In the genomic region with DNA sequence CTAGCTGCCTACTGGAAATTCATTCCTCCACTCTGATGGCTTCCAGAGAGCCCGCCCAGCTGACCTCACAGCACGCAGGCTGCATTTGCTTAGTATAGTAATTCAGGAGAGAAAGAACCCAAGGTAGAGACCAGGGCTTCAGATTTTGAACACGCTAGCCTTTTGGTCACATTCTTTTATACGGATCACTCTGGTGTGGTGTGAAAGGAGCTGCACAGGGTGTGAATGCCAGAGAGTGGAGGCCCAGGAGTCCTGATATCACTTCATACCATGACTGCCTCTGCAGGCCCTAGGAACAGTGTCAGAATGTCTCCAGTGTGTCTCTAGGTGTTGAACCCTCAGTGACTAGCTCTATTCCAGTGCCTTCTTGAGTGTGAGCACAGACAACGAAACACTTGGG, we compare ENCODE assay signal across 23 mouse cellular contexts.
DNase-seq lines count a peak whose midpoint lies in the region; ATAC-seq and TF ChIP-seq lines count a peak whose summit lies in the region.
"Had no signal": no experiment of that assay in that cellular context is flagged by ENCODE, and none has a peak within 500 bp of the region (broad histone marks: within the 10 kb centered on the region; RNA-seq: fewer than 3 reads in every experiment).

No protein-coding gene starts in this region.

- H3K27ac ChIP-seq in kidney, embryonic 14.5 days (ENCODE audit: low read depth, low read length) = peak overlapping the region; percentile 96
- no peak overlapping the region for H3K27ac ChIP-seq in midbrain, embryonic 11.5 days (ENCODE audit: low read depth, low read length)
- no peak overlapping the region for H3K27ac ChIP-seq in midbrain, postnatal 0 days (ENCODE audit: low read depth, low read length)
- H3K27ac ChIP-seq in embryonic facial prominence, embryonic 14.5 days (replicated peaks; ENCODE audit: low read depth, low read length) = peak overlapping the region; percentile 50; the same call in 1 of the 2 replicates
- peak overlapping the region; percentile 65; the same call in 1 of the 2 replicates for H3K27ac ChIP-seq in limb, embryonic 13.5 days
- H3K27ac ChIP-seq: hindbrain, embryonic 14.5 days; lung, embryonic 15.5 days had no signal

- H3K4me3 ChIP-seq in kidney, embryonic 14.5 days (ENCODE audit: low read length) = no peak overlapping the region
- H3K4me3 ChIP-seq in midbrain, embryonic 11.5 days (ENCODE audit: low read depth, low read length) = no peak overlapping the region
- no peak overlapping the region for H3K4me3 ChIP-seq in midbrain, postnatal 0 days (ENCODE audit: low read depth, low read length)
- H3K4me3 ChIP-seq in embryonic facial prominence, embryonic 14.5 days (ENCODE audit: low read depth, low read length) = no peak overlapping the region
- H3K4me3 ChIP-seq in limb, embryonic 13.5 days = no peak overlapping the region
- H3K4me3 ChIP-seq: lung, embryonic 15.5 days; midbrain, embryonic 13.5 days had no signal

- no peak for TF ChIP-seq CTCF in midbrain, postnatal 0 days (IDR thresholded peaks at IDR 0.05)

- H3K4me1 ChIP-seq in kidney, embryonic 14.5 days (ENCODE audit: control insufficient read depth, insufficient read depth, low read length) = peaks cover 58% of the 10 kb centered on the region
- peaks cover 42% of the 10 kb centered on the region for H3K4me1 ChIP-seq in midbrain, embryonic 11.5 days (ENCODE audit: control insufficient read depth, insufficient read depth, low read length)
- H3K4me1 ChIP-seq in midbrain, postnatal 0 days (ENCODE audit: insufficient read depth, low read length) = peaks cover 14% of the 10 kb centered on the region; the same call in 1 of the 2 replicates
- H3K4me1 ChIP-seq in embryonic facial prominence, embryonic 14.5 days (ENCODE audit: control insufficient read depth, insufficient read depth, low read length) = peaks cover 34% of the 10 kb centered on the region
- H3K4me1 ChIP-seq in limb, embryonic 13.5 days = peaks cover 59% of the 10 kb centered on the region

- H3K9me3 ChIP-seq in kidney, embryonic 14.5 days (ENCODE audit: control insufficient read depth, low read length) = no peaks in the 10 kb centered on the region
- H3K9me3 ChIP-seq in midbrain, embryonic 11.5 days (ENCODE audit: control insufficient read depth, low read length) = no peaks in the 10 kb centered on the region
- H3K9me3 ChIP-seq in midbrain, postnatal 0 days (ENCODE audit: low read length) = no peaks in the 10 kb centered on the region
- no peaks in the 10 kb centered on the region for H3K9me3 ChIP-seq in embryonic facial prominence, embryonic 14.5 days (ENCODE audit: control insufficient read depth, low read length)
- no peaks in the 10 kb centered on the region for H3K9me3 ChIP-seq in limb, embryonic 13.5 days
- H3K9me3 ChIP-seq: lung, embryonic 15.5 days; midbrain, embryonic 13.5 days had no signal

- 70% methylated on average over 5 of the region's 5 CpGs for WGBS in kidney, embryonic 14.5 days
- 94% methylated on average over 5 of the region's 5 CpGs for WGBS in midbrain, embryonic 11.5 days
- 92% methylated on average over 5 of the region's 5 CpGs for WGBS in midbrain, postnatal 0 days
- 91% methylated on average over 5 of the region's 5 CpGs for WGBS in embryonic facial prominence, embryonic 14.5 days
- WGBS in limb, embryonic 13.5 days = 77% methylated on average over 5 of the region's 5 CpGs

- intact Hi-C loops in gastrocnemius, postnatal 36 days (cut with DNase I) = no loop called here

- no peak overlapping the region for H3K9ac ChIP-seq in kidney, embryonic 14.5 days (ENCODE audit: low read depth, low read length)
- no peak overlapping the region for H3K9ac ChIP-seq in midbrain, embryonic 11.5 days (ENCODE audit: low read length)
- no peak overlapping the region for H3K9ac ChIP-seq in midbrain, postnatal 0 days (replicated peaks; ENCODE audit: low read length, poor library complexity, severe bottlenecking)
- no peak overlapping the region for H3K9ac ChIP-seq in embryonic facial prominence, embryonic 14.5 days (ENCODE audit: low read depth, low read length)
- no peak overlapping the region for H3K9ac ChIP-seq in limb, embryonic 13.5 days
- H3K9ac ChIP-seq: hindbrain, embryonic 14.5 days; lung, embryonic 15.5 days; midbrain, embryonic 13.5 days had no signal

- no peaks in the 10 kb centered on the region for H3K36me3 ChIP-seq in kidney, embryonic 14.5 days (ENCODE audit: control insufficient read depth, insufficient read depth, low read length)
- H3K36me3 ChIP-seq in midbrain, embryonic 11.5 days (ENCODE audit: control insufficient read depth, insufficient read depth, low read length) = no peaks in the 10 kb centered on the region
- H3K36me3 ChIP-seq in midbrain, postnatal 0 days (ENCODE audit: insufficient read depth, low read length) = no peaks in the 10 kb centered on the region
- H3K36me3 ChIP-seq in embryonic facial prominence, embryonic 14.5 days (ENCODE audit: control insufficient read depth, insufficient read depth, low read length) = no peaks in the 10 kb centered on the region
- H3K36me3 ChIP-seq in limb, embryonic 13.5 days = no peaks in the 10 kb centered on the region
- H3K36me3 ChIP-seq: lung, embryonic 15.5 days; midbrain, embryonic 13.5 days had no signal

- no peaks in the 10 kb centered on the region for H3K27me3 ChIP-seq in kidney, embryonic 14.5 days (ENCODE audit: control insufficient read depth, insufficient read depth, low read length)
- no peaks in the 10 kb centered on the region for H3K27me3 ChIP-seq in midbrain, embryonic 11.5 days (ENCODE audit: control insufficient read depth, insufficient read depth, low read length)
- no peaks in the 10 kb centered on the region for H3K27me3 ChIP-seq in midbrain, postnatal 0 days (ENCODE audit: insufficient read depth, low read length)
- no peaks in the 10 kb centered on the region for H3K27me3 ChIP-seq in embryonic facial prominence, embryonic 14.5 days (replicated peaks; ENCODE audit: control insufficient read depth, insufficient read depth, low read length)
- H3K27me3 ChIP-seq in limb, embryonic 13.5 days = peaks cover 63% of the 10 kb centered on the region
- H3K27me3 ChIP-seq: lung, embryonic 15.5 days; midbrain, embryonic 13.5 days had no signal

- H3K4me2 ChIP-seq in kidney, embryonic 14.5 days (replicated peaks; ENCODE audit: low read depth, low read length) = no peak overlapping the region
- no peak overlapping the region for H3K4me2 ChIP-seq in midbrain, embryonic 11.5 days
- H3K4me2 ChIP-seq in midbrain, postnatal 0 days (ENCODE audit: low read depth, low read length, poor library complexity, severe bottlenecking) = no peak overlapping the region
- H3K4me2 ChIP-seq in embryonic facial prominence, embryonic 14.5 days (ENCODE audit: low read depth, low read length) = no peak overlapping the region
- H3K4me2 ChIP-seq in limb, embryonic 13.5 days (replicated peaks) = no peak overlapping the region
- H3K4me2 ChIP-seq: heart, embryonic 11.5 days; hindbrain, embryonic 14.5 days; liver, embryonic 11.5 days; lung, embryonic 15.5 days; midbrain, embryonic 13.5 days had no signal

- no peak for DNase-seq in kidney, adult 18-20 months
- DNase-seq in midbrain, embryonic 11.5 days (ENCODE audit: low spot score, missing footprints) = peak; percentile 83
- no peak for DNase-seq in midbrain, postnatal 0 days (ENCODE audit: low spot score)
- DNase-seq in embryonic facial prominence, embryonic 14.5 days (ENCODE audit: low spot score) = no peak
- no peak for DNase-seq in thymus, postnatal 25 days
- DNase-seq in gastrocnemius, postnatal 36 days = no peak
- DNase-seq: adrenal gland, adult 2 months; adrenal gland, postnatal 36 days; cerebellum, adult 18-20 months; cerebellum, postnatal 10 days; gastrocnemius, postnatal 10 days; heart, postnatal 36 days; kidney, adult 11 months; thymus, adult 2 months; thymus, postnatal 4 days had no signal

- ATAC-seq in kidney, embryonic 14.5 days (ENCODE audit: low FRiP score, low TSS enrichment) = no peak
- no peak for ATAC-seq in midbrain, embryonic 11.5 days (ENCODE audit: low FRiP score)
- no peak for ATAC-seq in midbrain, postnatal 0 days (ENCODE audit: low FRiP score)
- no peak for ATAC-seq in embryonic facial prominence, embryonic 14.5 days (ENCODE audit: low read depth)
- ATAC-seq in limb, embryonic 13.5 days (ENCODE audit: low FRiP score, low read depth) = no peak
- ATAC-seq: CD4-positive, CD25-positive, alpha-beta regulatory T cell, adult 4 months; midbrain, embryonic 13.5 days had no signal

Comparison
In these comparisons a context has a peak if more than half of its experiments do, and no peak if none do; other contexts are left out.
1. H3K27ac ChIP-seq: peak in kidney, embryonic 14.5 days (single experiment), embryonic facial prominence, embryonic 14.5 days (single experiment) and limb, embryonic 13.5 days (single experiment); none in midbrain, embryonic 11.5 days (single experiment) and midbrain, postnatal 0 days (single experiment).